Mouse (Mus musculus): ENCODE measurements around the gene Mnat1. TPM values are rescaled to one million over a fixed set of nuclear protein-coding genes. Genes with fewer than 3 reads are reported as not detected.

Gene Mnat1
- polyA plus RNA-seq, 1 experiment from 2014 or later: 37.3 TPM

DNA sequence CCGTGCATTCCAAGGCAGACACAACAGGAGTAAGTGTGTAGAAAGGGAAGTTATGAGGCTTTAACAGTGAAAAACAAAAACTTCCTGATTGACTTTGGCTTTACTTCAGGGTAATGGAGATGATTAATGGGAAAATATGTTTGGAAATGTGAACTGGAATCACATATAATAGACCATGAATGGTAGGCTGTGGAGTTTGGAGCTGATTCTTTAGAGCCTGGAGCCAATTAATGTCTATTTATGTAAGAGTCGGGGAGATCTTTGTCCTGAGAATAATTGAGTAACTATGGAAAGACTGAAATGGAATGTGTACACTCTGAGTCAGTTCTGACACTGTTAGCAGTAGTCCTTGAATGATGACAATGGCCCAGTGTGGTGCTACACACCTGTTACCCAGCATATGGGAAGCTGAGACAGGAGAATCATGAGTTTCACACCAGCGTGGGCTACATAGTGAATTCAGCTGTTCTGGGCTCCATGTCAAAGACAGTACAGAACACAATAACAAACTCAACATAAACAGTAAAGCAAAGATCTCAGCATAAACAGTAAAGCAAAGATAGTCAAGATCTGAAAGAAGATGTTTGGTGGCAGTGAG is 142.0 kb downstream of the Mnat1 start:
- Histone ChIP-seq H3K27ac (ENCODE audit: low read depth) (no peak overlapping the region), H3K4me3 (ENCODE audit: low read depth, low read length) (no peak overlapping the region), H3K9me3 (ENCODE audit: low read depth, low read length) (no peaks in the 10 kb centered on the region), H3K4me2 (no peak overlapping the region), H3K9ac (no peak overlapping the region), H3K4me1 (ENCODE audit: insufficient read depth) (no peaks in the 10 kb centered on the region), H3K36me3 (ENCODE audit: insufficient read depth) (no peaks in the 10 kb centered on the region), H3K27me3 (ENCODE audit: insufficient read depth, low read length) (no peaks in the 10 kb centered on the region)
- ATAC-seq (ENCODE audit: insufficient read depth) (no peak), DNase-seq (no peak)
- WGBS: 58% methylated on average over 3 of the region's 3 CpGs
- no peak for TF ChIP-seq CTCF (IDR thresholded peaks at IDR 0.05; ENCODE audit: low read depth)

DNA sequence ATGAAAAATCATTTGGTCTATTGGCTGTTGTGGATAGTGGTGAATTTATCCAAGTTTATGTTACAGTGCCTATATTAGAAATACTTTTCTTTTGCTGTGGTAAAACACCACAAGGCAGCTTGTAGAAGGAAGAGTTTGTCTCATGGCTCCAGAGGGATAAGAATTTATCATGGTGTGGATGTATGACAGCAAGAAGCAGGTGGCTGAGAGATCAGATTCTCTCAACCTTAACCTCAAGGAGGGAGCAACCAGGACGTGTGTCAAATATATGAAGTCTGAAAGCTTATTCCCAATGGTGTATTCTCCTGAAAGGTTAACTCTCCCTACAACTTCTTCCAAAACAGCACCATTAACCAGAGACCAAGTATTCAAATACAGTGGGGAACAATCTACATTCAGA is 143.1 kb downstream of the Mnat1 start:
- Histone ChIP-seq H3K27me3 (ENCODE audit: insufficient read depth, low read length) (no peaks in the 10 kb centered on the region), H3K36me3 (ENCODE audit: insufficient read depth) (no peaks in the 10 kb centered on the region), H3K9ac (no peak overlapping the region), H3K9me3 (ENCODE audit: low read depth, low read length) (no peaks in the 10 kb centered on the region), H3K4me1 (ENCODE audit: insufficient read depth) (no peaks in the 10 kb centered on the region), H3K4me2 (no peak overlapping the region), H3K4me3 (ENCODE audit: low read depth, low read length) (no peak overlapping the region), H3K27ac (ENCODE audit: low read depth) (no peak overlapping the region)
- ATAC-seq (ENCODE audit: insufficient read depth) (no peak), DNase-seq (no peak)
- no peak for TF ChIP-seq CTCF (IDR thresholded peaks at IDR 0.05; ENCODE audit: low read depth)
- WGBS: 81% methylated on average over 1 of the region's 1 CpGs

- Histone ChIP-seq H3K27ac (ENCODE audit: low read depth) (no peak overlapping the region), H3K4me2 (no peak overlapping the region), H3K36me3 (ENCODE audit: insufficient read depth) (peaks cover 7% of the 10 kb centered on the region; the same call in 1 of the 2 replicates), H3K9ac (no peak overlapping the region), H3K9me3 (ENCODE audit: low read depth, low read length) (no peaks in the 10 kb centered on the region), H3K4me3 (ENCODE audit: low read depth, low read length) (no peak overlapping the region), H3K4me1 (ENCODE audit: insufficient read depth) (no peaks in the 10 kb centered on the region), H3K27me3 (ENCODE audit: insufficient read depth, low read length) (no peaks in the 10 kb centered on the region)
- no peak for TF ChIP-seq CTCF (IDR thresholded peaks at IDR 0.05; ENCODE audit: low read depth)
- 86% methylated on average over 1 of the region's 1 CpGs for WGBS
- no peak for DNase-seq
- no peak for ATAC-seq (ENCODE audit: insufficient read depth)
Observed at GRCm38 (mm10) chr12:73268497-73268896, 145.0 kb downstream of the Mnat1 start.

- H3K9me3 ChIP-seq (ENCODE audit: low read depth, low read length): no peaks in the 10 kb centered on the region
- H3K4me1 ChIP-seq (ENCODE audit: insufficient read depth): no peaks in the 10 kb centered on the region
- peaks cover 7% of the 10 kb centered on the region; the same call in 1 of the 2 replicates for H3K36me3 ChIP-seq (ENCODE audit: insufficient read depth)
- no peak overlapping the region for H3K9ac ChIP-seq
- ATAC-seq (ENCODE audit: insufficient read depth) (no peak), DNase-seq (no peak)
- no peak for TF ChIP-seq CTCF (IDR thresholded peaks at IDR 0.05; ENCODE audit: low read depth)
- no peak overlapping the region for H3K27ac ChIP-seq (ENCODE audit: low read depth)
- H3K27me3 ChIP-seq (ENCODE audit: insufficient read depth, low read length): no peaks in the 10 kb centered on the region
- WGBS: 84% methylated on average over 3 of the region's 3 CpGs
- H3K4me2 ChIP-seq: no peak overlapping the region
- no peak overlapping the region for H3K4me3 ChIP-seq (ENCODE audit: low read depth, low read length)
Observed at GRCm38 (mm10) chr12:73269531-73269930, 146.0 kb downstream of the Mnat1 start.

DNA sequence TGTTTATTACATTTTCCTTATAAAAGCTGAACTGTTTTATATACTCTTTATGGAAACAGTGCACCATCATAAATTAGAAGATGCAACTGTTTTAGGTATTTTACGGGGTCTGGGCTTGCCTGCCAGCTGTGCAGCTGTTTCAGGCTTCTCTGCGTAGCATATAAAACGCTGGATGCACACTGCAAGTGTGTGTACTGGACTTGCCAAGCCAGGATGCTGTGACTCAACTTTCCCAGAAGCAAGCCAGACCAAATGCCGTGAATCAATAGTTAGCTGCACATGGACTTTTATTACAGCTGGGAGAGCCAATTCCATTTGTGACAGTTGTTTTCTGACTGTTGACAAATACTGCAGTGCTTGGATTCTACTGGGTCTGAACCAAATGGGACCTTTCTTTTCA is 146.4 kb downstream of the Mnat1 start:
- Histone ChIP-seq H3K27ac (ENCODE audit: low read depth) (no peak overlapping the region), H3K36me3 (ENCODE audit: insufficient read depth) (peaks cover 11% of the 10 kb centered on the region; the same call in 1 of the 2 replicates), H3K4me3 (ENCODE audit: low read depth, low read length) (no peak overlapping the region), H3K4me1 (ENCODE audit: insufficient read depth) (no peaks in the 10 kb centered on the region), H3K9ac (no peak overlapping the region), H3K9me3 (ENCODE audit: low read depth, low read length) (no peaks in the 10 kb centered on the region), H3K27me3 (ENCODE audit: insufficient read depth, low read length) (no peaks in the 10 kb centered on the region), H3K4me2 (no peak overlapping the region)
- TF ChIP-seq CTCF (IDR thresholded peaks at IDR 0.05; ENCODE audit: low read depth): no peak
- 71% methylated on average over 4 of the region's 4 CpGs for WGBS
- ATAC-seq (ENCODE audit: insufficient read depth) (no peak), DNase-seq (no peak)

GRCm38 (mm10) chr12:73274921-73275320 is 151.4 kb downstream of the Mnat1 start:
- H3K4me3 ChIP-seq (ENCODE audit: low read depth, low read length): no peak overlapping the region
- H3K9ac ChIP-seq: no peak overlapping the region
- ATAC-seq (ENCODE audit: insufficient read depth) (no peak), DNase-seq (no peak)
- WGBS: 84% methylated on average over 3 of the region's 3 CpGs
- H3K4me1 ChIP-seq (ENCODE audit: insufficient read depth): no peaks in the 10 kb centered on the region
- peaks cover 31% of the 10 kb centered on the region for H3K36me3 ChIP-seq (ENCODE audit: insufficient read depth)
- H3K9me3 ChIP-seq (ENCODE audit: low read depth, low read length): no peaks in the 10 kb centered on the region; the same call in 1 of the 2 replicates
- no peak overlapping the region for H3K27ac ChIP-seq (ENCODE audit: low read depth)
- no peak overlapping the region for H3K4me2 ChIP-seq
- H3K27me3 ChIP-seq (ENCODE audit: insufficient read depth, low read length): no peaks in the 10 kb centered on the region
- TF ChIP-seq CTCF (IDR thresholded peaks at IDR 0.05; ENCODE audit: low read depth): no peak

GRCm38 (mm10) chr12:73286287-73287092 is 163.0 kb downstream of the Mnat1 start, which contains the start of the genes Trmt5 and Slc38a6:
TSS of gene Trmt5 (minus strand) at chr12:73286710.
TSS of gene Slc38a6 (plus strand) at chr12:73286779.
- Histone ChIP-seq H3K27ac (ENCODE audit: low read depth) (peak within 1 kb of the TSS; percentile 68), H3K9ac (peak within 1 kb of the TSS; percentile 80), H3K4me1 (ENCODE audit: insufficient read depth) (0 out of 2 replicates have a peak, but pooled peaks cover 8% of the 10 kb centered on the region), H3K36me3 (ENCODE audit: insufficient read depth) (peaks cover 24% of the 10 kb centered on the region), H3K4me2 (peak within 1 kb of the TSS; percentile 71), H3K27me3 (ENCODE audit: insufficient read depth, low read length) (no peaks in the 10 kb centered on the region), H3K4me3 (ENCODE audit: low read depth, low read length) (peak within 1 kb of the TSS; percentile 60), H3K9me3 (ENCODE audit: low read depth, low read length) (no peaks in the 10 kb centered on the region)
- ATAC-seq (ENCODE audit: insufficient read depth): peak; percentile 98
- WGBS: under 1% methylated on average over 53 of the region's 53 CpGs
- no peak for TF ChIP-seq CTCF (IDR thresholded peaks at IDR 0.05; ENCODE audit: low read depth)
- DNase-seq: peak; percentile 98

Data from lung, embryonic 14.5 days (tissue).